ENCODE assay signal across 23 mouse cellular contexts in the genomic region with DNA sequence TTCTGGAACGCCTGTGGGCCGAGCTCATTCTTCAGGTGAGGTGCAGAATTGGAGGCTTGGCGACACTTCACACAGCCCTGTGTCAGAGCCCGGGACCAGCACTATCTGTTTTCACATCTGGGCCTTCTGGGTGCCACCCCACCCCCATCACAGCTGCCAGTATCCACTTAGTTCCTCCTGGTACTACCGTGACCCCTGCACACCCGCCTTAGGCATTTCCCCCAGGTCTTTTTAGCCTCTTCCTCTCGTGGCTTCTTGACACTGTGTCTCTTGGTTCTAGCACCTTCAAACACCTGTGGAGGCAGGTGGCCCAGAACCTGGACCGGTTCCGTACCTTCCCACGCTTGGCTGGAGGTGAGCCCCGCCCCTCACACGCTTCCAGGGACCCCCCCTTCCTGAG. TPM values are rescaled to one million over a fixed set of nuclear protein-coding genes. Genes with fewer than 3 reads are reported as not detected.
DNase-seq lines count a peak whose midpoint lies in the region; ATAC-seq lines count a peak whose summit lies in the region.
"Had no signal": no experiment of that assay in that cellular context is flagged by ENCODE, and none has a peak within 500 bp of the region (broad histone marks: within the 10 kb centered on the region; RNA-seq: fewer than 3 reads in every experiment).

No protein-coding gene starts in this region.

- no peak overlapping the region for H3K4me3 ChIP-seq in limb, embryonic 11.5 days (ENCODE audit: low read depth, low read length)
- no peak overlapping the region for H3K4me3 ChIP-seq in limb, embryonic 10.5 days
- H3K4me3 ChIP-seq: erythroblast, embryonic 14.5 days; gastrocnemius, adult 2 months; heart, adult 2 months; heart, embryonic 15.5 days; liver, embryonic 13.5 days had no signal

- H3K9me3 ChIP-seq in limb, embryonic 11.5 days (ENCODE audit: control insufficient read depth, low read length): no peaks in the 10 kb centered on the region
- no peaks in the 10 kb centered on the region for H3K9me3 ChIP-seq in limb, embryonic 10.5 days (replicated peaks)
- H3K9me3 ChIP-seq: heart, embryonic 15.5 days; liver, embryonic 13.5 days had no signal

- ATAC-seq in limb, embryonic 11.5 days (ENCODE audit: insufficient number of reproducible peaks, low FRiP score, low TSS enrichment, low read depth): no peak
- peak; percentile 16; the same call in 1 of the 2 replicates for ATAC-seq in granulocyte monocyte progenitor cell, adult 5-6 weeks (replicated peaks; ENCODE audit: poor library complexity, severe bottlenecking)
- ATAC-seq in megakaryocyte progenitor cell, adult 5-6 weeks (replicated peaks; ENCODE audit: poor library complexity): peak; percentile 38
- ATAC-seq: forebrain, embryonic 16.5 days had no signal

- H3K27me3 ChIP-seq in limb, embryonic 11.5 days (ENCODE audit: control insufficient read depth, insufficient read depth, low read length): peaks cover 18% of the 10 kb centered on the region
- peaks cover 72% of the 10 kb centered on the region for H3K27me3 ChIP-seq in limb, embryonic 10.5 days (ENCODE audit: low read depth, poor library complexity, severe bottlenecking)

- H3K36me3 ChIP-seq in limb, embryonic 11.5 days (ENCODE audit: control insufficient read depth, insufficient read depth, low read length): peaks cover 3% of the 10 kb centered on the region; the same call in 1 of the 2 replicates
- H3K36me3 ChIP-seq in limb, embryonic 10.5 days: peaks cover 28% of the 10 kb centered on the region

- 44% methylated on average over 12 of the region's 12 CpGs for WGBS in limb, embryonic 11.5 days
- WGBS in limb, embryonic 10.5 days: 41% methylated on average over 12 of the region's 12 CpGs

- no peak overlapping the region for H3K9ac ChIP-seq in limb, embryonic 11.5 days (ENCODE audit: low read length)
- H3K9ac ChIP-seq: heart, embryonic 15.5 days; liver, embryonic 13.5 days had no signal

- no peak overlapping the region for H3K27ac ChIP-seq in limb, embryonic 11.5 days (replicated peaks; ENCODE audit: low read depth, low read length)
- H3K27ac ChIP-seq in limb, embryonic 10.5 days: no peak overlapping the region
- H3K27ac ChIP-seq: gastrocnemius, adult 2 months; heart, adult 2 months; heart, embryonic 15.5 days; liver, embryonic 13.5 days; stomach, postnatal 0 days had no signal

- H3K4me2 ChIP-seq in limb, embryonic 11.5 days (ENCODE audit: low read depth, severe bottlenecking): 0 out of 2 replicates have a peak overlapping the region, but pooled peaks have one; percentile 4
- H3K4me2 ChIP-seq: heart, embryonic 15.5 days; liver, embryonic 13.5 days had no signal

- DNase-seq in cerebellum, adult 11-12 months: peak; percentile 9
- no peak for DNase-seq in cerebellum, adult 9-11 months
- no peak for DNase-seq in limb, embryonic 11.5 days (ENCODE audit: low spot score)
- DNase-seq in limb, embryonic 10.5 days (ENCODE audit: low spot score): no peak
- no peak for DNase-seq in thymus, postnatal 0 days (ENCODE audit: low spot score)
- DNase-seq in thymus, postnatal 14 days: no peak
- DNase-seq: adrenal gland, postnatal 14 days; cerebellum, adult 18-20 months; gastrocnemius, adult 2 months; heart, adult 2 months; layer of hippocampus, postnatal 36 days; liver, embryonic 13.5 days; thymus, postnatal 25 days had no signal

- H3K4me1 ChIP-seq in limb, embryonic 11.5 days (ENCODE audit: control insufficient read depth, insufficient read depth, low read length): peaks cover 24% of the 10 kb centered on the region
- peaks cover 46% of the 10 kb centered on the region for H3K4me1 ChIP-seq in limb, embryonic 10.5 days

RNA-seq across cellular contexts. Expression of a gene that starts 13.0 kb away (rescaled TPM):
- polyA plus RNA-seq in limb, embryonic 11.5 days (2014; fragmentation: Nextera tagmentation; extraction: Ambion mirVana): not detected in 2 replicates
- not detected in 2 replicates for polyA plus RNA-seq in limb, embryonic 10.5 days (2016; fragmentation: Nextera tagmentation; extraction: Ambion mirVana)
- not detected in 2 replicates for total RNA-seq in granulocyte monocyte progenitor cell, adult 5-6 weeks (2014; fragmentation: Nextera tagmentation)
- total RNA-seq in granulocyte monocyte progenitor cell, adult 5-6 weeks (2017): not detected in 2 replicates
- total RNA-seq in megakaryocyte progenitor cell, adult 5-6 weeks (2015): not detected in 2 replicates
- not detected in 2 replicates for total RNA-seq in megakaryocyte progenitor cell, adult 5-6 weeks (2017)
- not detected in 2 replicates for polyA plus RNA-seq in thymus, postnatal 0 days (2015; fragmentation: Nextera tagmentation; extraction: Ambion mirVana)
- total RNA-seq: adrenal gland, postnatal 14 days; gastrocnemius, adult 2 months; heart, adult 2 months; layer of hippocampus, postnatal 36 days; left cerebral cortex, postnatal 25 days had no signal
- polyA plus RNA-seq: embryonic facial prominence, embryonic 11.5 days; erythroblast, embryonic 14.5 days; forebrain, embryonic 16.5 days; heart, adult 2 months; heart, embryonic 15.5 days; liver, embryonic 13.5 days; lung, embryonic 16.5 days; spleen, adult 2 months; stomach, postnatal 0 days had no signal

RNA-seq across cellular contexts. Expression of a gene that starts 17.7 kb away (rescaled TPM):
- polyA plus RNA-seq in limb, embryonic 11.5 days (2014; fragmentation: Nextera tagmentation; extraction: Ambion mirVana): 15.4 and 17.0 TPM in 2 replicates
- 25.5 and 26.0 TPM in 2 replicates for polyA plus RNA-seq in limb, embryonic 10.5 days (2016; fragmentation: Nextera tagmentation; extraction: Ambion mirVana)
- total RNA-seq in granulocyte monocyte progenitor cell, adult 5-6 weeks (2014; fragmentation: Nextera tagmentation): 29.7 and 30.9 TPM in 2 replicates
- total RNA-seq in granulocyte monocyte progenitor cell, adult 5-6 weeks (2017): 18.9 and 20.1 TPM in 2 replicates
- 11.1 and 14.7 TPM in 2 replicates for total RNA-seq in megakaryocyte progenitor cell, adult 5-6 weeks (2015)
- total RNA-seq in megakaryocyte progenitor cell, adult 5-6 weeks (2017): 20.0 and 22.3 TPM in 2 replicates
- 28.9 and 31.7 TPM in 2 replicates for polyA plus RNA-seq in thymus, postnatal 0 days (2015; fragmentation: Nextera tagmentation; extraction: Ambion mirVana)

RNA-seq across cellular contexts. Expression of a gene that starts 37.3 kb away (rescaled TPM):
- not detected in 2 replicates for polyA plus RNA-seq in limb, embryonic 11.5 days (2014; fragmentation: Nextera tagmentation; extraction: Ambion mirVana)
- polyA plus RNA-seq in limb, embryonic 10.5 days (2016; fragmentation: Nextera tagmentation; extraction: Ambion mirVana): not detected in 2 replicates
- total RNA-seq in granulocyte monocyte progenitor cell, adult 5-6 weeks (2014; fragmentation: Nextera tagmentation): not detected in 2 replicates
- total RNA-seq in granulocyte monocyte progenitor cell, adult 5-6 weeks (2017): not detected in 2 replicates
- total RNA-seq in megakaryocyte progenitor cell, adult 5-6 weeks (2015): not detected in 2 replicates
- total RNA-seq in megakaryocyte progenitor cell, adult 5-6 weeks (2017): not detected in 2 replicates
- polyA plus RNA-seq in thymus, postnatal 0 days (2015; fragmentation: Nextera tagmentation; extraction: Ambion mirVana): not detected in 2 replicates
- total RNA-seq: adrenal gland, postnatal 14 days; gastrocnemius, adult 2 months; heart, adult 2 months; layer of hippocampus, postnatal 36 days; left cerebral cortex, postnatal 25 days had no signal
- polyA plus RNA-seq: embryonic facial prominence, embryonic 11.5 days; forebrain, embryonic 16.5 days; heart, adult 2 months; heart, embryonic 15.5 days; liver, embryonic 13.5 days; stomach, postnatal 0 days had no signal
